Mouse (Mus musculus) heart, adult 2 months (tissue): ENCODE measurements around the gene Oscp1. TPM values are rescaled to one million over a fixed set of nuclear protein-coding genes. Genes with fewer than 3 reads are reported as not detected.
A peak's percentile ranks its signal among the peaks of the same experiment; 100 is the strongest.

Experiments
- DNase-seq, 2 experiments: peaks; one replicate each; pipeline ENCODE4 v3.0.0; 2021
- H3K27ac ChIP-seq: fragments of 200-600 bp; 2 replicates; pipeline ENCODE4 v1.8.1; 2022
- H3K27me3 ChIP-seq: fragments of 200-500 bp; 2 replicates; pipeline ENCODE4 v1.6.1; 2012; ENCODE audit warnings: mild to moderate bottlenecking, low read length, inconsistent platforms, mixed read lengths; ENCODE audit not compliant: control insufficient read depth, insufficient read depth
- H3K36me3 ChIP-seq: fragments of 200-500 bp; 2 replicates; pipeline ENCODE4 v1.6.1; 2012; ENCODE audit warnings: low read length, inconsistent platforms; ENCODE audit not compliant: control insufficient read depth, insufficient read depth
- H3K4me1 ChIP-seq: fragments of 200-500 bp; 2 replicates; pipeline ENCODE4 v1.6.1; 2011; ENCODE audit warnings: low read length; ENCODE audit not compliant: control insufficient read depth, insufficient read depth
- H3K4me3 ChIP-seq: fragments of 200-600 bp; 2 replicates; pipeline ENCODE4 v1.8.1; 2022
- H3K79me2 ChIP-seq: fragments of 200-500 bp; replicated peaks from 2 replicates; pipeline ENCODE4 v1.6.1; 2012; ENCODE audit warnings: mild to moderate bottlenecking, inconsistent platforms, low read length, moderate library complexity, mixed read lengths; ENCODE audit not compliant: control insufficient read depth, insufficient read depth
- H3K9ac ChIP-seq: fragments of 200-500 bp; 2 replicates; pipeline ENCODE4 v1.6.1; 2012; ENCODE audit warnings: low read depth, mild to moderate bottlenecking, control low read depth, inconsistent platforms, low read length, mixed read lengths
- CTCF ChIP-seq: fragments of 200-600 bp; IDR thresholded peaks from 2 replicates; pipeline ENCODE4 v1.8.1; 2022; ENCODE audit warnings: antibody characterized with exemption, mild to moderate bottlenecking, moderate library complexity
- EP300 ChIP-seq: fragments of 200-500 bp; IDR thresholded peaks from 2 replicates; pipeline ENCODE4 v1.6.1; 2011; ENCODE audit warnings: low read depth, low read length, control low read depth; ENCODE audit not compliant: insufficient read depth
- POLR2A ChIP-seq: fragments of 200-500 bp; IDR thresholded peaks from 2 replicates; pipeline ENCODE4 v1.6.1; 2011; ENCODE audit warnings: mild to moderate bottlenecking, low read depth, low read length, control low read depth; ENCODE audit not compliant: insufficient read depth
- WGBS: fragments of 180-500 bp; shearing (Covaris S2); methylation state at CpG from one replicate; pipeline ENCODE4 v1.1.7; 2018; 5-methylcytosine and 5-hydroxymethylcytosine counted together
- intact Hi-C: fragments of 180-260 bp; cut with DNase I; formaldehyde crosslinking; loops from one replicate; pipeline ENCODE4 v1.15.1; 2025
- polyA plus RNA-seq: library from polyadenylated mRNA; depleted of rRNA; stranded (reverse); fragments of >200 nt; gene quantifications from 2 replicates; pipeline ENCODE4 v1.2.3, GENCODE M21; 2012
- total RNA-seq, 2 experiments: library from RNA; stranded (reverse); gene quantifications; 2 replicates each; pipeline ENCODE4 v1.2.3; 2021

The Oscp1 gene
- total and polyA plus RNA-seq, 3 experiments = 1.00 to 2.8 (median 1.6) TPM

GRCm38 (mm10) chr4:126097711-126098253 lies 39.4 kb downstream of the Oscp1 start:
- 0 out of 2 replicates have a peak, but pooled peaks cover 3% of the 10 kb centered on the region for H3K36me3 ChIP-seq
- TF ChIP-seq EP300 (no peak), POLR2A (no peak), CTCF (no peak)
- 86% methylated on average over 20 of the region's 20 CpGs for WGBS
- DNase-seq = no peak
- peaks cover 7% of the 10 kb centered on the region for H3K4me1 ChIP-seq
- H3K9ac ChIP-seq = no peak overlapping the region
- no peak overlapping the region for H3K4me3 ChIP-seq
- intact Hi-C loops = no loop called here
- H3K27ac ChIP-seq = no peak overlapping the region
- no peaks in the 10 kb centered on the region for H3K27me3 ChIP-seq
- 0 out of 2 replicates have a peak, but pooled peaks cover 1% of the 10 kb centered on the region for H3K79me2 ChIP-seq

GRCm38 (mm10) chr4:126099365-126099764 lies 41.0 kb downstream of the Oscp1 start:
- 0 out of 2 replicates have a peak, but pooled peaks cover 3% of the 10 kb centered on the region for H3K36me3 ChIP-seq
- H3K9ac ChIP-seq = no peak overlapping the region
- TF ChIP-seq POLR2A (no peak), CTCF (no peak), EP300 (no peak)
- peaks cover 9% of the 10 kb centered on the region for H3K4me1 ChIP-seq
- intact Hi-C loops = no loop called here
- H3K27ac ChIP-seq = no peak overlapping the region; the same call in 1 of the 2 replicates
- WGBS = 93% methylated on average over 3 of the region's 3 CpGs
- no peak for DNase-seq
- no peak overlapping the region for H3K4me3 ChIP-seq
- no peaks in the 10 kb centered on the region for H3K27me3 ChIP-seq
- H3K79me2 ChIP-seq = 0 out of 2 replicates have a peak, but pooled peaks cover 2% of the 10 kb centered on the region

- DNase-seq = no peak
- H3K79me2 ChIP-seq = peaks cover 3% of the 10 kb centered on the region; the same call in 1 of the 2 replicates
- no peak overlapping the region; the same call in 1 of the 2 replicates for H3K27ac ChIP-seq
- TF ChIP-seq POLR2A = no peak
- TF ChIP-seq CTCF = no peak
- no peak for TF ChIP-seq EP300
- WGBS = 88% methylated on average over 3 of the region's 3 CpGs
- intact Hi-C loops = loop anchor here (5.0 kb wide), 1 partner anchor 162 kb away; the partner anchor contains the start of gene Trappc3
- H3K4me3 ChIP-seq = no peak overlapping the region
- H3K4me1 ChIP-seq = peaks cover 12% of the 10 kb centered on the region
- no peaks in the 10 kb centered on the region for H3K27me3 ChIP-seq
- H3K9ac ChIP-seq = no peak overlapping the region
- H3K36me3 ChIP-seq = 0 out of 2 replicates have a peak, but pooled peaks cover 3% of the 10 kb centered on the region
Observed at GRCm38 (mm10) chr4:126100764-126101163, 42.4 kb downstream of the Oscp1 start.

GRCm38 (mm10) chr4:126102061-126102841 lies 43.9 kb downstream of the Oscp1 start:
- WGBS = 51% methylated on average over 7 of the region's 7 CpGs

GRCm38 (mm10) chr4:126103057-126103581 lies 44.8 kb downstream of the Oscp1 start:
- Histone ChIP-seq H3K9ac (peak overlapping the region; percentile 52), H3K4me3 (peak overlapping the region; percentile 64), H3K36me3 (0 out of 2 replicates have a peak, but pooled peaks cover 3% of the 10 kb centered on the region), H3K79me2 (peaks cover 2% of the 10 kb centered on the region; the same call in 1 of the 2 replicates), H3K27ac (peak overlapping the region; percentile 94), H3K27me3 (no peaks in the 10 kb centered on the region), H3K4me1 (peaks cover 14% of the 10 kb centered on the region)
- intact Hi-C loops = loop anchor here (5.0 kb wide), 1 partner anchor 159 kb away; the partner anchor contains the start of gene Trappc3
- WGBS = 0% methylated on average over 15 of the region's 15 CpGs
- DNase-seq = peak; percentile 88 to 92
- peak; percentile 63 for TF ChIP-seq EP300
- peak; percentile 49 for TF ChIP-seq POLR2A
- TF ChIP-seq CTCF = no peak

More at GRCm38 (mm10) chr4:126102061-126102841, 43.9 kb downstream of the Oscp1 start:
- Histone ChIP-seq H3K4me3 (no peak overlapping the region), H3K9ac (no peak overlapping the region), H3K36me3 (0 out of 2 replicates have a peak, but pooled peaks cover 3% of the 10 kb centered on the region), H3K27me3 (no peaks in the 10 kb centered on the region), H3K4me1 (peaks cover 12% of the 10 kb centered on the region), H3K79me2 (peaks cover 3% of the 10 kb centered on the region; the same call in 1 of the 2 replicates), H3K27ac (peak overlapping the region; percentile 94)
- DNase-seq = peak; percentile 41 to 47
- no peak for TF ChIP-seq EP300
- no peak for TF ChIP-seq POLR2A
- TF ChIP-seq CTCF = no peak
- intact Hi-C loops = loop anchor here (5.0 kb wide), 1 partner anchor 160 kb away; the partner anchor contains the start of gene Trappc3
